Mouse (Mus musculus) limb, embryonic 14.5 days (tissue): Measurements from ENCODE around the gene Gm49510. TPM values are rescaled to one million over a fixed set of nuclear protein-coding genes. Genes with fewer than 3 reads are reported as not detected.

Experiments used
- ATAC-seq: fragments of 200-750 bp; cut with Nextera tagmentation; 2 replicates; pipeline ENCODE4 v1.8.0; 2017; ENCODE audit warnings: low read depth, moderate number of reproducible peaks, moderate TSS enrichment; ENCODE audit not compliant: low FRiP score
- DNase-seq: peaks from one replicate; pipeline ENCODE4 v3.0.0-alpha.2; 2015; ENCODE audit warnings: low spot score
- H3K27ac ChIP-seq: fragments of 300-500 bp; sonication (generic); replicated peaks from 2 replicates; pipeline ENCODE4 v1.5.1; 2014; ENCODE audit warnings: low read depth, mild to moderate bottlenecking, low read length, moderate library complexity, mixed read lengths
- H3K27me3 ChIP-seq: fragments of 300-500 bp; sonication (generic); 2 replicates; pipeline ENCODE4 v1.6.1; 2014; ENCODE audit warnings: low read length, mixed read lengths; ENCODE audit not compliant: control insufficient read depth, insufficient read depth
- H3K36me3 ChIP-seq: fragments of 300-500 bp; sonication (generic); 2 replicates; pipeline ENCODE4 v1.6.1; 2014; ENCODE audit warnings: mild to moderate bottlenecking, low read length, moderate library complexity, mixed read lengths; ENCODE audit not compliant: control insufficient read depth, insufficient read depth
- H3K4me1 ChIP-seq: fragments of 300-500 bp; sonication (generic); 2 replicates; pipeline ENCODE4 v1.6.1; 2014; ENCODE audit warnings: antibody characterized with exemption, low read length, mixed read lengths; ENCODE audit not compliant: control insufficient read depth, insufficient read depth
- H3K4me2 ChIP-seq: fragments of 300-500 bp; sonication (generic); replicated peaks from 2 replicates; pipeline ENCODE4 v1.6.1; 2014; ENCODE audit warnings: low read depth, mild to moderate bottlenecking, low read length, moderate library complexity; ENCODE audit not compliant: severe bottlenecking
- H3K4me3 ChIP-seq: fragments of 300-500 bp; sonication (generic); replicated peaks from 2 replicates; pipeline ENCODE4 v1.5.1; 2014; ENCODE audit warnings: low read length
- H3K9ac ChIP-seq: fragments of 300-500 bp; sonication (generic); 2 replicates; pipeline ENCODE4 v1.6.1; 2014; ENCODE audit warnings: mild to moderate bottlenecking, low read depth, low read length, moderate library complexity; ENCODE audit not compliant: severe bottlenecking
- H3K9me3 ChIP-seq: fragments of 300-500 bp; sonication (generic); 2 replicates; pipeline ENCODE4 v1.6.1; 2016; ENCODE audit warnings: low read length; ENCODE audit not compliant: control insufficient read depth
- POLR2A ChIP-seq: fragments of 200-500 bp; IDR thresholded peaks from 2 replicates; pipeline ENCODE4 v1.8.0; 2012; ENCODE audit warnings: inconsistent platforms, mild to moderate bottlenecking, moderate library complexity, borderline replicate concordance; ENCODE audit not compliant: insufficient read depth, insufficient read length; ENCODE audit errors: extremely low read depth
- WGBS: fragments of 180-500 bp; shearing (Covaris S2); extraction: QIAGEN DNeasy Blood & Tissue Kit; methylation state at CpG from one replicate; pipeline ENCODE4 v1.1.7; 2014; 5-methylcytosine and 5-hydroxymethylcytosine counted together
- polyA plus RNA-seq, 2 experiments: library from polyadenylated mRNA; depleted of rRNA in 1 of 2; stranded (reverse) in 1 of 2; unstranded in 1 of 2; fragments of >200 nt; fragmentation: Nextera tagmentation in 1 of 2; extraction: Ambion mirVana in 1 of 2; gene quantifications; 2 replicates each; pipeline versions ENCODE4 v1.2.1 to v1.2.3; 2012 to 2014

The Gm49510 gene
- polyA plus RNA-seq, 2 experiments = 0.20 to 0.92 TPM

GRCm38 (mm10) chr15:78857009-78857408 is 42.5 kb upstream of the Gm49510 start:
- H3K4me2 ChIP-seq = no peak overlapping the region
- H3K9ac ChIP-seq = no peak overlapping the region
- no peak overlapping the region for H3K27ac ChIP-seq
- H3K27me3 ChIP-seq = no peaks in the 10 kb centered on the region
- no peak overlapping the region for H3K4me3 ChIP-seq
- DNase-seq (no peak), ATAC-seq (no peak)
- no peaks in the 10 kb centered on the region for H3K4me1 ChIP-seq
- no peaks in the 10 kb centered on the region for H3K9me3 ChIP-seq
- TF ChIP-seq POLR2A = no peak
- H3K36me3 ChIP-seq = no peaks in the 10 kb centered on the region
- 83% methylated on average over 7 of the region's 7 CpGs for WGBS

DNA sequence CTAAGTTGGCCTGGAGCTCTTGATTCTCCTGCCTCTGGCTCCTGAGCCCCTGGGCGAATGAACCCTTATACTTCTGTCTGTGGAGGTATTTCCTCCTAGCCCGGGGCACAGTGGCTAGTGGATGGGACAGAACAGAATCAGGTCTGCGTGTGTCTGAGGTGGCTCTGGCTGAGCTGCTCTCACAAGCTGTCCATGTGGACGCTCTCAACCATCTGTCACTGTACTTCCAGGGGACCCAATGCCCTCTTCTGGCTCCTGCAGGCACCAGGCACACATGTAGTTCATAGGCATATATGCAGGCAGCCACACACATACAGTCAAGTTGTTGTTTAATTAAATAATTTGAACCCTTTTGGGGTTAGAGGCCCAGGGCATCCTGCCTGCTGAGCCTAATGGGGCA is 40.2 kb upstream of the Gm49510 start:
- DNase-seq (no peak), ATAC-seq (no peak)
- H3K36me3 ChIP-seq = no peaks in the 10 kb centered on the region

GRCm38 (mm10) chr15:78859714-78860113 is 39.8 kb upstream of the Gm49510 start:
- Histone ChIP-seq H3K4me2 (no peak overlapping the region), H3K9ac (no peak overlapping the region), H3K27ac (no peak overlapping the region), H3K36me3 (no peaks in the 10 kb centered on the region), H3K27me3 (no peaks in the 10 kb centered on the region), H3K4me3 (no peak overlapping the region), H3K9me3 (no peaks in the 10 kb centered on the region), H3K4me1 (peaks cover 9% of the 10 kb centered on the region; the same call in 1 of the 2 replicates)
- no peak for TF ChIP-seq POLR2A
- 71% methylated on average over 6 of the region's 6 CpGs for WGBS
- no peak for ATAC-seq
- no peak for DNase-seq

More for the DNA sequence above, 40.2 kb upstream of the Gm49510 start:
- H3K4me1 ChIP-seq = peaks cover 9% of the 10 kb centered on the region; the same call in 1 of the 2 replicates
- no peaks in the 10 kb centered on the region for H3K9me3 ChIP-seq
- no peak overlapping the region for H3K4me2 ChIP-seq
- WGBS = 71% methylated on average over 4 of the region's 4 CpGs
- no peak overlapping the region for H3K9ac ChIP-seq
- H3K27me3 ChIP-seq = no peaks in the 10 kb centered on the region
- H3K27ac ChIP-seq = no peak overlapping the region
- no peak for TF ChIP-seq POLR2A
- H3K4me3 ChIP-seq = no peak overlapping the region

DNA sequence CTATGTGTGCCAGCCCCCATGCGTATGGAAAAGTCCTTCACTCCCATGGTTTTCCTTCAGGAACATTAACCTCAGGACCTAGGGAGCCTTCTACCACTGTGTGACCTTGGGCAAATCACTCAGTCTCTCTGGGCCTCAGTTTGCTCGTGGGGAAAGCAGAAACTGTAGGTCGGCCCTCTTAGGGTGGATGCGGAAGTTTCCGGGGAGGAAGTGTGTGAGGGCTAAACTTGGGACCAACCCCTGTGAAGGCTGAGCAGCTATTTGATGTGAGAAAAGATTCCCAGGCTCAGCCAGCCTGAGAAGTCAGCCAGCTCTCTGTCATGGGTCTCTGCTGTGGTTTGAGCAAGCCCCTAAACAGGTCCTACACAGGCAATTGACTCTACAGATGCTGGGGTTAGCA is 37.2 kb upstream of the Gm49510 start:
- Histone ChIP-seq H3K4me2 (no peak overlapping the region), H3K4me3 (no peak overlapping the region), H3K27me3 (no peaks in the 10 kb centered on the region), H3K27ac (no peak overlapping the region), H3K9ac (no peak overlapping the region), H3K4me1 (peaks cover 9% of the 10 kb centered on the region; the same call in 1 of the 2 replicates), H3K9me3 (no peaks in the 10 kb centered on the region), H3K36me3 (no peaks in the 10 kb centered on the region)
- ATAC-seq (no peak), DNase-seq (no peak)
- WGBS = 88% methylated on average over 5 of the region's 5 CpGs
- TF ChIP-seq POLR2A = no peak

DNA sequence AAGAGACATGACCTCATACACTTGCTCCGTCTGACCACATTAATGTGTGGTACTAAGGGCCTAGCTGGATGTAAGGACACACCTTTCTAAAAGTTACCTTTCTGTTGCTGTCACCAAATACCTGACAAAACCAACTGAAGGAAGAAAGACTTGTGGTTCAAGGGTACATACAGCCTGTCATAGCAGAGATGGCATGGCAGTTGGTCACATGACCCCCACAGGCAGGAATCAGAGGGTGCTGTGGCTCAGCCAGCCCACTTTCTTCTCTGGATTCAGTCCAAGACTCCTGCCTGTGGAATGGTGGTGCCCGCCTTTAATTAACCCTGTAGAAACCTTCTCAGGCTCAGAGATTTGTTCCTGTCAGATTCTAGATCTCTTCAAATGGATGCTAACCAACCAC is 36.3 kb upstream of the Gm49510 start:
- Histone ChIP-seq H3K4me3 (no peak overlapping the region), H3K4me2 (no peak overlapping the region), H3K9ac (no peak overlapping the region), H3K9me3 (no peaks in the 10 kb centered on the region), H3K27ac (no peak overlapping the region), H3K4me1 (peaks cover 9% of the 10 kb centered on the region; the same call in 1 of the 2 replicates), H3K36me3 (no peaks in the 10 kb centered on the region), H3K27me3 (no peaks in the 10 kb centered on the region)
- DNase-seq = no peak
- TF ChIP-seq POLR2A = no peak
- no peak for ATAC-seq
- WGBS = 51% methylated on average over 2 of the region's 2 CpGs

- 0 out of 2 replicates have a peak overlapping the region, but pooled peaks have one; percentile 26 for H3K27ac ChIP-seq
- no peak for ATAC-seq
- H3K27me3 ChIP-seq = no peaks in the 10 kb centered on the region
- peaks cover 9% of the 10 kb centered on the region; the same call in 1 of the 2 replicates for H3K4me1 ChIP-seq
- no peak overlapping the region for H3K9ac ChIP-seq
- no peak for DNase-seq
- no peaks in the 10 kb centered on the region for H3K36me3 ChIP-seq
- no peak overlapping the region for H3K4me3 ChIP-seq
- no peak for TF ChIP-seq POLR2A
- H3K9me3 ChIP-seq = no peaks in the 10 kb centered on the region
- WGBS = 37% methylated on average over 12 of the region's 13 CpGs
- no peak overlapping the region for H3K4me2 ChIP-seq
Measured at GRCm38 (mm10) chr15:78863852-78864253, 35.6 kb upstream of the Gm49510 start.
